Mouse (Mus musculus) CH12.LX (cell line): ENCODE measurements around the gene Pcdh15. TPM values are rescaled to one million over a fixed set of nuclear protein-coding genes. Genes with fewer than 3 reads are reported as not detected.
A peak's percentile ranks its signal among the peaks of the same experiment; 100 is the strongest.

ENCODE experiments used
- DNase-seq: peaks from one replicate; pipeline ENCODE4 v3.0.0-alpha.2; 2013; ENCODE audit errors: extremely low read depth
- H3K27ac ChIP-seq: 2 replicates; pipeline ENCODE4 v1.5.1; 2012; ENCODE audit warnings: low read depth, mild to moderate bottlenecking, control low read depth, moderate library complexity; ENCODE audit not compliant: insufficient read depth
- H3K27me3 ChIP-seq: replicated peaks from 2 replicates; pipeline ENCODE3; 2012; ENCODE audit warnings: inconsistent platforms
- H3K36me3 ChIP-seq, 2 experiments: replicated peaks in 1 of 2; 2 replicates each; pipeline versions ENCODE3 to v1.6.1; 2012; ENCODE audit warnings: inconsistent platforms in 1 of 2, low read length in 1 of 2, mild to moderate bottlenecking in 1 of 2, mixed read lengths in 1 of 2, moderate library complexity in 1 of 2; ENCODE audit not compliant: control insufficient read depth in 1 of 2, insufficient read depth in 1 of 2
- H3K4me1 ChIP-seq, 2 experiments: 2 replicates each; pipeline ENCODE4 v1.6.1; 2012; ENCODE audit warnings: inconsistent platforms in 1 of 2, moderate library complexity in 1 of 2; ENCODE audit not compliant: insufficient read depth in 2 of 2, control insufficient read depth in 1 of 2
- H3K4me2 ChIP-seq: 2 replicates; pipeline ENCODE4 v1.6.1; 2012; ENCODE audit warnings: low read depth, mild to moderate bottlenecking, control low read depth; ENCODE audit not compliant: poor library complexity, insufficient read depth, severe bottlenecking
- H3K4me3 ChIP-seq, 3 experiments: fragments of 150-350 bp in 1 of 3; sonication (generic) in 1 of 3; replicated peaks in 1 of 3; 2 replicates each; pipeline versions ENCODE3 to v1.5.1; 2011 to 2012; ENCODE audit warnings: low read depth in 2 of 3, low read length in 2 of 3, mild to moderate bottlenecking in 2 of 3, moderate library complexity in 2 of 3, control low read depth in 1 of 3, improper control_type of control experiment in 1 of 3, inconsistent platforms in 1 of 3, mixed read lengths in 1 of 3; ENCODE audit not compliant: poor library complexity in 1 of 3
- H3K79me2 ChIP-seq: replicated peaks from 2 replicates; pipeline ENCODE4 v1.6.1; 2012; ENCODE audit warnings: mild to moderate bottlenecking, moderate library complexity; ENCODE audit not compliant: control insufficient read depth, poor library complexity, insufficient read depth, severe bottlenecking; ENCODE audit errors: extremely low read depth
- H3K9ac ChIP-seq: 2 replicates; pipeline ENCODE4 v1.6.1; 2012; ENCODE audit warnings: low read depth, mild to moderate bottlenecking, control low read depth, moderate library complexity; ENCODE audit not compliant: insufficient read depth
- H3K9me3 ChIP-seq: replicated peaks from 2 replicates; pipeline ENCODE3; 2012; ENCODE audit warnings: low read length, inconsistent platforms, mixed read lengths
- BHLHE40 ChIP-seq: IDR thresholded peaks from 2 replicates; pipeline ENCODE4 v1.6.1; 2011; ENCODE audit warnings: mild to moderate bottlenecking, low read depth, low read length, improper control_type of control experiment
- CTCF ChIP-seq, 2 experiments: IDR thresholded peaks in 1 of 2; conservative IDR thresholded peaks in 1 of 2; 2 replicates each; pipeline ENCODE4 v1.5.1; 2011 to 2012; ENCODE audit warnings: low read depth in 2 of 2, low read length in 2 of 2, improper control_type of control experiment in 1 of 2, inconsistent platforms in 1 of 2, mild to moderate bottlenecking in 1 of 2, moderate library complexity in 1 of 2
- E2F4 ChIP-seq: IDR thresholded peaks from 2 replicates; pipeline ENCODE4 v1.6.1; 2011; ENCODE audit warnings: low read depth, low read length, improper control_type of control experiment; ENCODE audit not compliant: insufficient replicate concordance
- HCFC1 ChIP-seq: IDR thresholded peaks from 2 replicates; pipeline ENCODE4 v1.6.1; 2012; ENCODE audit warnings: low read depth, mild to moderate bottlenecking, inconsistent platforms, low read length, improper control_type of control experiment
- KAT2A ChIP-seq: IDR thresholded peaks from 2 replicates; pipeline ENCODE4 v1.6.1; 2012; ENCODE audit warnings: low read length, improper control_type of control experiment, inconsistent platforms; ENCODE audit not compliant: insufficient replicate concordance
- MAFK ChIP-seq: IDR thresholded peaks from 2 replicates; pipeline ENCODE4 v1.6.1; 2011; ENCODE audit warnings: low read length, improper control_type of control experiment; ENCODE audit not compliant: insufficient replicate concordance
- MYC ChIP-seq: IDR thresholded peaks from 2 replicates; pipeline ENCODE4 v1.6.1; 2011; ENCODE audit warnings: low read depth, mild to moderate bottlenecking, improper control_type of control experiment, low read length
- NRF1 ChIP-seq: IDR thresholded peaks from 2 replicates; pipeline ENCODE4 v1.6.1; 2014; ENCODE audit warnings: low read depth, mild to moderate bottlenecking, inconsistent platforms, low read length, improper control_type of control experiment, moderate library complexity
- POLR2AphosphoS2 ChIP-seq: IDR thresholded peaks from 2 replicates; pipeline ENCODE4 v1.6.1; 2011; ENCODE audit warnings: low read depth, low read length, improper control_type of control experiment
- RAD21 ChIP-seq: IDR thresholded peaks from 2 replicates; pipeline ENCODE4 v1.6.1; 2011; ENCODE audit warnings: low read depth, mild to moderate bottlenecking, low read length, improper control_type of control experiment, moderate library complexity
- RCOR1 ChIP-seq: conservative IDR thresholded peaks from 2 replicates; pipeline ENCODE4 v1.6.1; 2012; ENCODE audit warnings: low read depth, mild to moderate bottlenecking, inconsistent platforms, low read length, improper control_type of control experiment
- SIN3A ChIP-seq: IDR thresholded peaks from 2 replicates; pipeline ENCODE4 v1.6.1; 2012; ENCODE audit warnings: low read length, improper control_type of control experiment, inconsistent platforms
- SMC3 ChIP-seq: IDR thresholded peaks from 2 replicates; pipeline ENCODE4 v1.6.1; 2011; ENCODE audit warnings: low read depth, low read length, improper control_type of control experiment
- TCF12 ChIP-seq: IDR thresholded peaks from 2 replicates; pipeline ENCODE4 v1.6.1; 2014; ENCODE audit warnings: low read depth, mild to moderate bottlenecking, inconsistent platforms, low read length, improper control_type of control experiment
- USF1 ChIP-seq: IDR thresholded peaks from 2 replicates; pipeline ENCODE4 v1.6.1; 2014; ENCODE audit warnings: low read depth, mild to moderate bottlenecking, inconsistent platforms, low read length, improper control_type of control experiment
- ZKSCAN1 ChIP-seq: IDR thresholded peaks from 2 replicates; pipeline ENCODE4 v1.6.1; 2012; ENCODE audit warnings: low read depth, inconsistent platforms, low read length, improper control_type of control experiment, borderline replicate concordance
- dilution Hi-C: fragments of 300-500 bp; cut with MboI; formaldehyde crosslinking; loops from 2 replicates; pipeline ENCODE4 v1.14.3; 2020; ENCODE audit warnings: low sequenced_read_pairs; ENCODE audit not compliant: extremely low pct_unique_long_range_greater_than_20kb, extremely low pct_ligation_motif_present
- in situ Hi-C: fragments of 300-500 bp; cut with MboI; formaldehyde crosslinking; loops from 3 replicates; pipeline ENCODE4 v1.14.3; 2019; ENCODE audit warnings: low sequenced_read_pairs, low pct_ligation_motif_present, low pct_unique_long_range_greater_than_20kb, mixed read lengths
- polyA plus RNA-seq: library from polyadenylated mRNA; unstranded; fragments of >175 nt; gene quantifications from 2 replicates; pipeline ENCODE4 v1.2.1, GENCODE M21; 2012; ENCODE audit warnings: low read depth; ENCODE audit not compliant: insufficient read length
- total RNA-seq, 2 experiments: library from RNA; depleted of rRNA; stranded (reverse); fragments of 300-350 nt in 1 of 2; fragments of >200 nt in 1 of 2; gene quantifications; 2 replicates each; pipeline ENCODE4 v1.2.3; 2012 to 2014

Gene Pcdh15
- total and polyA plus RNA-seq, 3 experiments = not detected

DNA sequence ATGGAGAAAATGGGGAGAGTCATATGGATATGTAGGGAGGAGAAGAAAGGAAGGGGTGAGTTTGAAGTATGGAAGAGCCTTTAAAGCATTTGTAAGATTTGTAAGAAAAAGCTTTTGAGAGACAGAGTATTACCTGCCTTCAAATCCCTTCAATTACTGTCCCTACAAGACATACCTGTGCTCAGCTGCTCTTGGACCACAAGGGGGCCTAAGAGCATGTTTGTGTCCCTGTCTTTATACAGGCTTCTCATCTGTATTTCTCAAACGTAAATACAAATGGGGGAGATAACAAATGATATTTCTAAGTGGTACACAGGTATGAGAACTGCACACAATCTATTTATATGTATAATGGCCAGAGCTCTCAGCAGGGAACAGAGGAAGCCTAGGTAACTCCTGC is 1118.1 kb downstream of the Pcdh15 start:
- no peaks in the 10 kb centered on the region for H3K36me3 ChIP-seq

DNA sequence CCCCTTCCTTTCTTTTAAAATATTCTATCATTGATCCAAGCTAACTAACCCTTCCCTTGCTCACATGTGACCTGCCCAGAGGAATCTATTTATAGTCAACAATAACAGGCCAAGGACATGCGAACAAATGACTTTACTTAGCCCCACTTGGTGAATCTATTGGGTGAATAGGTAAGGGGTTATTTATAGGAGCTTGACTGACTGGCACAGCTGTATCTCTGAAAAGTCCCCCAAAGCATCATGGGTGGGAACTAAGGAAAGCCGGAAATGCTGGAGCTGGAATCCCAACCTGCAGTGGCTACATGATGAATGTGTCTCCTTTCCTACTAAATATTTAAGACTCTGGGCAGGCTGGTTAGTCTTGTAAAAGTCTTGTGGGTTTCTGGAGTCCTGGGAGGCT is 1121.3 kb downstream of the Pcdh15 start:
- H3K4me2 ChIP-seq = no peak overlapping the region
- H3K36me3 ChIP-seq = no peaks in the 10 kb centered on the region
- H3K9me3 ChIP-seq = no peaks in the 10 kb centered on the region
- H3K4me3 ChIP-seq = no peak overlapping the region
- dilution Hi-C loops (no loop called here), in situ Hi-C loops (no loop called here)
- TF ChIP-seq SIN3A (no peak), USF1 (no peak), E2F4 (no peak), MYC (no peak), NRF1 (no peak), RCOR1 (no peak), BHLHE40 (no peak), POLR2AphosphoS2 (no peak), MAFK (no peak), ZKSCAN1 (no peak), HCFC1 (no peak)
- H3K27me3 ChIP-seq = no peaks in the 10 kb centered on the region
- no peak for DNase-seq
- no peaks in the 10 kb centered on the region for H3K4me1 ChIP-seq
- H3K27ac ChIP-seq = no peak overlapping the region
- H3K9ac ChIP-seq = no peak overlapping the region
- no peaks in the 10 kb centered on the region for H3K79me2 ChIP-seq

More for the DNA sequence above, 1118.1 kb downstream of the Pcdh15 start:
- H3K79me2 ChIP-seq = no peaks in the 10 kb centered on the region
- H3K9me3 ChIP-seq = no peaks in the 10 kb centered on the region
- no peak overlapping the region for H3K9ac ChIP-seq
- dilution Hi-C loops (no loop called here), in situ Hi-C loops (no loop called here)
- TF ChIP-seq TCF12 (no peak), SMC3 (peak; percentile 30), RAD21 (peak; percentile 11), KAT2A (no peak), CTCF (conservative IDR thresholded peaks at IDR 0.05 in 1 of 2, IDR thresholded peaks at IDR 0.05 in 1 of 2; ENCODE audit: low read depth in 2 of 2, low read length in 2 of 2) (peak in 1 of 2 experiments; percentile 32; a peak in 2 of 4 replicates)
- H3K4me2 ChIP-seq = no peak overlapping the region
- peak; percentile 24 for DNase-seq
- H3K27me3 ChIP-seq = no peaks in the 10 kb centered on the region
- H3K4me3 ChIP-seq = no peak overlapping the region
- H3K4me1 ChIP-seq = no peaks in the 10 kb centered on the region
- no peak overlapping the region for H3K27ac ChIP-seq
